Mouse (Mus musculus): ENCODE measurements around the gene Dock10.

Gene Dock10

GRCm38 (mm10) chr1:80728183-80728582 lies 30.1 kb downstream of the Dock10 start:
- DNase-seq (ENCODE audit: low read depth, low spot score) = no peak

- DNase-seq (ENCODE audit: low read depth, low spot score) = no peak
These were observed 30.9 kb downstream of the Dock10 start for GRCm38 (mm10) chr1:80727403-80727802.

DNA sequence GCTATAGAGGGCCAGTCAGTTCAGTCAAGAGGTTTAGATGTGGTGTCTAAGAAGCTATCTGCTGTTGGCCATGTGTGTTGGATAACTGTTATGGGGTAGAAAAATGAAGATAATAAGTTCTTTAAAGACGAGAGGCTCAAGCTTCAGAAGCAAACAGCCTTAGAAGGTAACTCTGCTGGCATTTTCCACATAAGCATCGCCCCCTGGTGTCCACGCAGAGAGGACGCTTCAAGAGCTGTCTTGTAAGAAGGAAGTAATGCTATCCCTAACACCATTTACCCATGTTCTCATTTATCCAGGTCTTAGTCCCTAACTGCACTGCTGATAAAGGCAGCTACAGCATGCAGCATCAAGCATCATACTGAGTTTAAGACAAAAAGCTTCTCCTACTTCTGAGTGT lies 35.7 kb downstream of the Dock10 start:
- DNase-seq (ENCODE audit: low read depth, low spot score) = no peak

DNA sequence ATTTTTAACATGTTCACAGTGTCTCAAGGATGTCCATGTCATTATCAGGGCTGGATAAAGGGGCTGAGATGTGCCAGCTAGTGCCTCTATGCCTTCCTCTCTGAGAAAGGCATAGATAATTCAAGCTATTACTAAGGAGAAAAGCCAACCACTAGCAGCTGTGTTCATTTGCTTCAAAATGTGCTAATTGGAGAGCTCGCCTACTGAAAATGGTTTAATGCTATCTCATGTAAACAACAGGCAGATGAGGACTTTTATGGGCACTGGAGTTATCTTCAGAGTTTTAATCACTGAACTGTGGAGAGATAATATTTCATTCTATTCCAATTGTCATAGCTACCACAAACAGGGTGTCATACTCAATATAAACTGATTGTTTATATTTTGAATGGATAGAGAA lies 36.3 kb downstream of the Dock10 start:
- DNase-seq (ENCODE audit: low read depth, low spot score) = no peak

GRCm38 (mm10) chr1:80721181-80721580 lies 37.1 kb downstream of the Dock10 start:
- no peak for DNase-seq (ENCODE audit: low read depth, low spot score)

GRCm38 (mm10) chr1:80720146-80720545 lies 38.2 kb downstream of the Dock10 start:
- DNase-seq (ENCODE audit: low read depth, low spot score) = no peak

- no peak for DNase-seq (ENCODE audit: low read depth, low spot score)
These were observed 38.9 kb downstream of the Dock10 start for GRCm38 (mm10) chr1:80719436-80719835.

DNA sequence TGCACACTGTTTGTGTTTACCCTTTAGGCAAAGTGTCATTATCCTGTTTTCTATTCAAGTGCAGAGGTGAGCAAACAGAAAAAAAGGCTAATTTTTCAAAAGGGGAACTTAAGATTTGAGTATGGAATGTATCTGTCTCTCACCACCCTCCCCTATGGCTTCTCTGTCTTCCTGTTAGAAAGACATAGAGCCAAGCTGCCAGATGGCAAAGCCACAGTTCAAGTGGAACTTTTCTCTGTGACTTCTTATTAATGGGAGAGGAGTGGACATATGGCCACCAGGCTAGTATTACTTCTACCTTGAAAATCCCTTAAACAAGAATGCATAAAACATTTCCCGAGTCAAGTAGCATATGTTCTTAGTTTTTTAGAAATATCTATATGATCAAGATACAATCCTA lies 39.7 kb downstream of the Dock10 start:
- no peak for DNase-seq (ENCODE audit: low read depth, low spot score)

DNA sequence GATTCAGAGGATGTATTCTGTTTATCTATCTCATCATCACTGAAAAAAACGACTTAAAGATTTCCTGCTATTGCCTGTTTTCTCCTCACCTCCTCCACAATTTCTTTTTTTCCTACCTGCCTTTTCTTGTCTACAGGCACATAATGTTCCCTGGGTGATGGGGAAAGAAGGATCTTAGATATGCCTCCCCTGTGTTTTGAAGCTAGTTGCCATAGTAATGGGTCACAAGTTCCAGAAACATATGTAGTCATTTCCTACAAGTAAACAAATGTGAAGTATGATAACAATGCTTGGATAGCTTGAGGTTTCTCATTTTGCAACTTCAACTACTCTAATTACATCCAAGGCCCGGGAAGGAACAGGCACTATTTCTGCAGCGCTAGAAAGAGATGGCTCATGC lies 42.4 kb downstream of the Dock10 start:
- DNase-seq (ENCODE audit: low read depth, low spot score) = no peak

- DNase-seq (ENCODE audit: low read depth, low spot score) = no peak
These were observed 44.4 kb downstream of the Dock10 start for GRCm38 (mm10) chr1:80713920-80714319.

- no peak for DNase-seq (ENCODE audit: low read depth, low spot score)
These were observed 47.6 kb downstream of the Dock10 start for GRCm38 (mm10) chr1:80710607-80711261.

- DNase-seq (ENCODE audit: low read depth, low spot score) = no peak
These were observed 48.2 kb downstream of the Dock10 start for GRCm38 (mm10) chr1:80710097-80710541.

DNA sequence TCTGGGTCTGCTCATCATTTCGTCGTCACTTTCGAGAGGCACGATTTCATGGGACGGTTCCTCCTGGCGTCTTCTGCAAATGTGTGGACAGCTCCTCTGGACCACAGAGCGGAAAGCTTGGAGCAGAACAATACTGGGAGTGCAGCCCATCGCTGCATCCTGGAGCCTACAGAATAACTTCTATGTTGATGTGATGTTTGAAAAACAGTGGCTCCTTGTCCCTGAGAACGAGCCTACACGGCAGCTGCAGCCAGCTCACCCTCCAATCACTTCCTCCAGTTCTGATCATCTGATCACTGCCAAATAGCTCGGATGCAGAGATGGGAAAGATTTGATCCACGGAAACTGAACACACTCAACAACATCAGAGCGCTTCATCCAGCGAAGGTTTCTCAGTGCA lies 49.0 kb downstream of the Dock10 start:
- no peak for DNase-seq (ENCODE audit: low read depth, low spot score)

GRCm38 (mm10) chr1:80703279-80703678 lies 55.0 kb downstream of the Dock10 start:
- DNase-seq (ENCODE audit: low read depth, low spot score) = no peak

DNA sequence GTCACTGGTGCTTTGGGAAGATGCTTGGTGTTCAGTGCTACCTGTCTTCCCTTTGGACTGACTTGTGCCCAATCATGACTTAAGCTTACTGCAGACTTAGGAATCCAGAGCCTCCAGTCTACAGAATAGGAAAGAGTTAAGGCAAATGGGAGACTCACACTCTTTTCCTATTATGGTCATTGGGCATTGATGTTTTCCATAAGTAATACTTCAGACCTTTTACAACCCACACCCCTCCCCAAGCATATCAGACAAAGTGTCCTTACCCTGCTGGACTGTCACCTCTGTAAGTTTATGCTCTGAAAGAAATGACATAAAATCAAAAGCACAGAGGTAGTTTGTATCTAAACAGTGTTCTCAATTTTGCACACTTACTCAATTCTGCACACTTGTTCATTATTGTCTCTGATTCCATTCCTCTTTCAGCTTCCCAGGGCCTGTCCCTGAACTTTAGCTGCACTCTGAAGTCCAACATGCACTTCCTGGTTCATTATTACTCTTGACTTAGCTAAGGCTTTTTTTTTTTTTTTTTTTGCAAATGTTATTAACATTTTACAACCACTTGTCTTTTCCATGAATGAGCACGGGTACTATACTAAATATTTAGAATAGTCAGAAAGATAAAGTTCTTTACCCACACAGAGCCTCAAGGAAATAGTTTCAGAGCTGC lies 82.2 kb downstream of the Dock10 start:
- no peak for DNase-seq (ENCODE audit: low read depth, low spot score)

GRCm38 (mm10) chr1:80671730-80672129 lies 86.6 kb downstream of the Dock10 start:
- no peak for DNase-seq (ENCODE audit: low read depth, low spot score)

DNA sequence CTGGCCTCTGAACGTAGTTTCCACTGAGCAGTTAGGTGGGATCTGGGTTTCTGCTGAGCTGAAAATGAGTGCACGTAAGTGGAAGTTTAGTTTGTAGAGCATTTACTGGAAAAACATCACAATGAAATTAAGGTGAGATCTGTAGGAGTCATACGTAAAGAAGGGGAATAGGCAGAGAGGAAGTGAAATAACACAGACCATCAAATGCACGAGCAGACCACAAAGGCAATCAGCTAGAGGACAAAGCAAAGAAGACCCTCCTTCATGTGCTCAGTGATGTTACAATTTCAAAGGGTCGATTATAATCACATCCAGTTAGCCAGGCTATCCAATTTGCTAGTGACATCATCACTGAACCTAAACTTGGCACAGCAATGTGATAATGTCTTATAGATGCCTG lies 87.3 kb downstream of the Dock10 start:
- DNase-seq (ENCODE audit: low read depth, low spot score) = no peak

DNA sequence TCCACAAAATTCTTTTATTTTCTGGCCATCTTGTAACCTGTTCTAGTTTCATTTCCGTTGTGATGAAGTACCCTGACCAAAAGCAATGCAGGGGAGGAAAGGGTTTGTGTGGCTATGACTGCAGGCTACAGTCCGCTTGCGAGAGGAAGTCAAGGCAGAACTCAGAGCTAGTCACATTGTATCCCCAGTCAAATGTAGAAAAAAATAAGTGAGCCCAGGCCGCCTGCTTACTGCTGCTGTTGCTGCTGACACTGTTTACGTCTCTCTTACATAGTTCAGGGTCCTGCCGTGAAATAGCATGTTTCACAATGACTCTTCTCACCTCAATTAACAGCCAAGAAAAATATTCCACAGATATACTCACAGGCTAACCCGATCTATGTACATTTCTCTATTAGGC lies 87.9 kb downstream of the Dock10 start:
- no peak for DNase-seq (ENCODE audit: low read depth, low spot score)

- no peak for DNase-seq (ENCODE audit: low read depth, low spot score)
These were observed 92.6 kb downstream of the Dock10 start for GRCm38 (mm10) chr1:80665761-80666160.

- no peak for DNase-seq (ENCODE audit: low read depth, low spot score)
These were observed 93.2 kb downstream of the Dock10 start for GRCm38 (mm10) chr1:80665161-80665560.

DNA sequence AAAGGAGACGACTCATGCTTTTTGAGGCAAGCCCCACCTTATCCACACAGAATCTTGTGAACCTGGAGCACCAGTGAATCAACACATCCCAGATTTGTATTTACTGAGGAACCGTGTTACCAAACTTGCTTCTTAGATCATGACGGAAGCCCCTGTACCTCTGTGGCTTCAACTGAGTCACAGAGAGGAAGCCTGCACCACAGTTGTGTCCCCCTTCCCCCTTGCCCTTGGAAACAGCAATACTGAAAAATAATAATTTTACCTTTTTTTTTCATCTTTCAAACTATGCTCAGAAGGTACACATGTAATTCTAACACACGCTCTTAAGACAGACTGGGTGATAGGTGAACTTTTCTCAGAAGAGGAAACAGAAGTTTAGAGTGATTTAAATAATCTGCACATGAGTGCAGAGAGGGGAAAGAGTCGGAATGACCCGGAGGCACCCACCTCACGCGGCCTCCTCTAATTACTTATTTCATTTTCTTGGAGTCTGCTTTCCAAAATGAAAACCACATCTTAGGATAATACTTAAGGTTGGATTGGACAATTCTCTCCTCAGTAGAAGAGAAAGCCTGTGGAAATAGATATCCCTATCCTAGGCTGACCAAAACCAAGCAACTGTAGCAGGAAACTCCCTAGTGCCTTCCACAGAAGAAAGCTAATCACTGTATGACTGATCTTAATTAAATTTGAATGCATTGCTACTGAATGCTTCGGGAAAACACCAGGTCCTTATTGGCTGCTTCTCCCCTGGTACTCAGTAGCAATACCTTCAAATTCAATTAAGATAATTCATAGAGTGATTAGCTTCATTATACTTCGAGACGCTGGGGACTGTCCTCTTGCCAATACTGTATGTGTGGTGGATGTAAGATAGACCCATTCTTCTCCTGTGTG lies 96.6 kb downstream of the Dock10 start:
- no peak for DNase-seq (ENCODE audit: low read depth, low spot score)

DNA sequence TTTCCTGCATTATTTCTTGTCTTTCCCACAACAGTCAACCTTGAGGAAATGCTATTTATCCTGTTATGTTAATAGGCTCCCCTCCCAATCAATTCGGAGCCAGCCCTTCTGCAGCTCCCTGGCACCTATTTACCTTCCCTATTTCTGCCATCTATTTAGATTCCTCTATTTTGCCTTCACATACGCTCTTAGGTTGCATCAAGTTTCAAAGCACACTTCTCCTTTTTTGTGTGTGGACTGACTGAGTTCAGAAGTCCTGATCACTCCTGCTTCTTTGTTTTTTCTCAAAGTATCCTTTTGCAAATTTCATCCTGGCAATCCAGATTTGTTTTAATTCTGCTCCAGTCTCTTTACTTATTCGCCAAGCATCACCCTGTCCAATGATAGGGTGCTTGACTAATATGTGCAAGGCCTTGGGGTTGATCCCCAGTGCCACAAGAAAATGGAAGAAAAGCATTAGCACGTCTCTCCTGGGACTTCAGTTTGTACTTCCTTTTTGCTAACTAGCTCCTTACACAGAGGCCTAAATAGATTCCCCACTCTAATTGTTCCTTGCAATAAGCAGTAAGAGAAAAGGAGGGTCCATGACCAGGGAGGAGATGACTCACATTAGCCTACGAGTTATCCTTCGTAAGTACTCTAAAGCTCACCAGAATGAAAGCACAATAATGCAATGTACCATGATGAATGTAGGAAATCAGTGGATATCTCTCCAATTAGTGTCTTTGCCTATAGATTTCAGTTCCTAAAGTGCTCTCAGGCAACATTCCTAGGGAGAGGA lies 98.7 kb downstream of the Dock10 start:
- no peak for DNase-seq (ENCODE audit: low read depth, low spot score)

All from c-Kit-negative CD71-positive TER-119-positive erythroid progenitor cells, embryonic 14.5 days (primary cell).